Mouse (Mus musculus) gastrocnemius, postnatal 36 days (tissue): ENCODE measurements at regions not wholly inside any gene's neighbourhood (a gene's known extent, or its start where the extent isn't known, plus 50 kb on each side); places are given as distances from the start of the nearest gene placed in this dataset.
"Not testable (repeated sequence)": the region's sequence is repeated elsewhere in the genome, so short reads cannot be mapped to it uniquely, and the experiment has no call there.

Source experiments
- DNase-seq, 2 experiments: peaks; one replicate each; pipeline ENCODE4 v3.0.0; 2022
- intact Hi-C: fragments of 180-260 bp; cut with DNase I; formaldehyde crosslinking; loops from one replicate; pipeline ENCODE4 v1.15.1; 2025

- intact Hi-C loops: no loop called here
- no peak for DNase-seq
These were observed 133.2 kb upstream of the Kiz start for GRCm38 (mm10) chr2:146722351-146723025.

DNA sequence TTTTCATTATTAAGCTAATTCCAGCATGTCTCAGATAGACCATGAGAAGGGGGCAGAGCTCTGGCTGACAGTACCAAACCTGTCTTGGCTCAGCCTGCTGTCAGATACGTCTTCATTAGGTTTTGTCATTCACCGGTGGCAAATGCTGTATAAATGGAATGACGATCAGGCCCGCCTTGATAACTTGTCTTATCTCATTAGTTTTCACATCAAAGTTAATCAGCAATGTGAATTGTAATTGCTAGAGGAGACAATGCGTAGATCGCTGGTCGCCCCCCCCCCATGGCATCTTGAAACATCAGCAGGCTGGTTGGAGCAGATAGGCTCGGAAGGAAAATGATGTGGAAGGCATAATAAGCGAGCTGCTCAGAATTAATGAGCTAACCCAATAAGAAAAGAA lies 132.5 kb upstream of the Kiz start:
- intact Hi-C loops: no loop called here
- DNase-seq: no peak

- intact Hi-C loops: no loop called here
- DNase-seq: no peak
These were observed 132.0 kb upstream of the Kiz start for GRCm38 (mm10) chr2:146723671-146724070.

GRCm38 (mm10) chr2:146724142-146724679 lies 131.5 kb upstream of the Kiz start:
- intact Hi-C loops: no loop called here
- no peak for DNase-seq

DNA sequence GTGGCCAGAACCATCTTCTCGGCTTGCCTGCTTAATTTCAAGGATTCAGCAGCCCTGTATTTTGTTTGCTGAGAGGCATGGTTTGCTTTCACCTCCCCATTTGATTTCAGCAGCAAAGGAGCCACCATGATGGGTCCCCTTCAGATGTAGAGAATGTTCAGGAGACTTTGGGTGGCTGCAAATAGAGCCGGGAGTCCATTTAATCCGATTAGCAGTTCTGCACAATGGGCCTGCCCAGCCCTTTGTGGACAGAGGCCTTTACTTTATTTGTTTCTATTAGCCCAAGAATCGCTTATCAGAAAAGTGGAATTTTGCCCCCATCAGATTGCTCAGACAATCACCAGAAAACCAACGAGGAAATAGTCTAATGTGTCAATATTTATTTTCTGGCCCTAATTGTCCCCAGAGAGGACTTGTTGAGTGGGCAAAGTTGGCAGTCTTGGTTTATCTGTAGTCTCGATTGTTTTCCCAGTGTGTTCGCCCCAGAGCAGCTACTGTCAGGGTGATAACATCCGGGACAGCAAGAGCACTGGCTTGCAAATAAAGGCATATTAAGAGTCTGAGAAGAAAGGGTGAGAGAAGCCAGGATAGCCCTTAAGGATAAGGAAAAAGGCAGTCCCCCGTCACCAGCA lies 130.6 kb upstream of the Kiz start:
- no peak for DNase-seq
- intact Hi-C loops: no loop called here

- no peak for DNase-seq
- intact Hi-C loops: no loop called here
These were observed 127.0 kb upstream of the Kiz start for GRCm38 (mm10) chr2:146728693-146729092.

- DNase-seq: no peak
- intact Hi-C loops: no loop called here
These were observed 124.6 kb upstream of the Kiz start for GRCm38 (mm10) chr2:146731081-146731480.

- DNase-seq, intact Hi-C loops: not testable (repeated sequence)
These were observed 122.8 kb upstream of the Kiz start for GRCm38 (mm10) chr2:146732891-146733290.

DNA sequence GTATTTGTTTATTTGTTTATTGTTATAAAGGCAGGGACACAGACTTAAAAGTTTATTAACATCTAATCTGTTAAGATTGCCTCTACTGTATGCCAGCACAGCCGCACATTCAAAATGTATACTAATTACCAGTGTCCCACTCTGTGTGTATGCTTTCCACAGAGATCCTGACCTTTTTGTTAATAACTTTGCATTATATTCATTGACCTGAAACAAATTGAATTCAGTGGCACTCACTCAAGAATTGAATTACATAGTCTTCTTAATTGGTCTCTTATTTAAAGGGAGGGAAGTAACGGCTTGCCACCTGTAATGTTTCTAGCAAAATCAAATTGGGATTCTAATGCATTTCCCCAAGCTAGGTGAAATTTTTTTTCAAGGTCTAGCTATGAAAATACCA lies 111.3 kb upstream of the Kiz start:
- intact Hi-C loops: no loop called here
- no peak for DNase-seq

DNA sequence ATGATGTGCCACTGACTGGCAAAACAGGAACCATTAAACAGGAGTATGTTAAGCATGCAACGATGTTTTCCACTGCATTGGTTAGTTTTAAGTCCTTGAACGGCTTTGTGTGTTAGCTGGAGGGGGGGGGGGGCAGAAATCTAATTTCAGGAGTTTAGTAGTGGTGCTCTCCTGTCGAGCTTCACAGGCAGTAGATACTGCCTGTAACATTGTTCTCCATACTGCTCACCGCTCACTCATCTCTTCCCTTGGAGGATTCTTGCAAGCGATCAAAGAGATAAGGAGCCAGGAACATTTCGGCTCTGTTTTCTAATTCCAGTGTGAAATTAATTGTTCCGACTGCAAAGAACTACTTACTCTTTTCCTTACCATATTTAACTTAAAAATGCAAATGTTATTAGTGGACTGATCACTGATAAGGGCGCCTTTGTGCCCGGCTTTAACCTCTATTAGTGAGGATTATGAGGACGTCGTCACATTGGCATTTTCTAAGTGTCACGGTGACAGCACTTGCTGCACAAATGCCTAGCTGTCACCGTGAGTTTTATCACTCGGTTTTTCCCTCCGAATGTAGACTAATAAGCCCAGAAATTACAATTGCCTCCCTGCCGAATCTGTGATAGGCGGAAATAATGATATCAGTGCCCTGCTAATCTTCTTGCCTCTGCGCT lies 110.5 kb upstream of the Kiz start:
- intact Hi-C loops: no loop called here
- no peak for DNase-seq

DNA sequence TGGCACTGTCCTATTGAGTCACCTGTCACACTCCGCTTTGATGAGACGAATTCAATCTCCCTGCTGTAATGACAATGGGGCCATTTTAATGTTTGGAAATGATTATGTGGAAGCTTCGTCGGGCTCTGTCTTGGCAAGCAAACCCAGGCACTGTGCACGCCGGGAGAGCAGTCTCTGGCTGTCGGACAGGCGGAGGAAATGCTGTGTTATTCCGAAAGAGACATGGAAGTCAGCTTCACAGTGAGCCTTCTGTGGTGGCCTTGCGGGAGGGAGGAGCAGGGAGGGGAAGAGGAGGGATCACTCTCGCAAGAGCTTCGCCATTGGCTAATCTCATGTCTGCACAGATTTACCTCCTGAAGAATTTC lies 110.0 kb upstream of the Kiz start:
- DNase-seq: no peak
- intact Hi-C loops: no loop called here

GRCm38 (mm10) chr2:146753988-146754387 lies 101.7 kb upstream of the Kiz start:
- no peak for DNase-seq

DNA sequence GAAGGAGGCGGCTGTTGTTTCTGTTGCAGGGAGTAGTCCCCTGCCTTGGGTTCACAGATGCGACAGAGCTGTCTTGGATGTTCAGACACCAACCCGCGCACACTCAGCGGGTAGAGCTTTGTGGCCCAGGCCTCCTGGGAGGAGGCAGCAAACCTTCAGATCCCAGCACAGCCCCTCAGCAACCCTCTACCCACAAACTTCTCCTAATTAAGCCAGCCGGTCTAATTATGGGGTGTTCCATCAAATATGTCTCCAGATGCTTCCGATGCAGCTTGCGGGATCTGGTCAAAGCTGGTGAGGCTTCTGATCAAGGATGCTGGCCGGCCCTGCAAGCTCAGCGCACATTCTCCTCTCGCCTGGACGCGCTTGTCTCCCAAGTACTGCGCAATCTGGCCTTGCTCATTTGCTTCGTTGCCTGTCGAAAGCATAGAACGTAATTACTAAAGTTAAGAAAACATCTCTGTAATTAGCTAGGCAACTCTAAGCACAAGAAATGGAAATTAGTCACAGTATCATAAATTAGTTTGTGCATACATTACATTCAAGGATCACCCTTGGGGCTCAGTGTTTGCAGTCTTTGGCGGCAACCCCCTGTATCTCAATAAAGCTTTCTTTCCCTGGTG lies 92.0 kb upstream of the Kiz start:
- DNase-seq: no peak
- intact Hi-C loops: no loop called here

More at GRCm38 (mm10) chr2:146753988-146754387, 101.7 kb upstream of the Kiz start:
- intact Hi-C loops: no loop called here

GRCm38 (mm10) chr2:146764313-146765255 lies 91.1 kb upstream of the Kiz start:
- intact Hi-C loops: no loop called here
- no peak for DNase-seq

- intact Hi-C loops: no loop called here
- no peak for DNase-seq
These were observed 80.8 kb upstream of the Kiz start for GRCm38 (mm10) chr2:146774876-146775275.

DNA sequence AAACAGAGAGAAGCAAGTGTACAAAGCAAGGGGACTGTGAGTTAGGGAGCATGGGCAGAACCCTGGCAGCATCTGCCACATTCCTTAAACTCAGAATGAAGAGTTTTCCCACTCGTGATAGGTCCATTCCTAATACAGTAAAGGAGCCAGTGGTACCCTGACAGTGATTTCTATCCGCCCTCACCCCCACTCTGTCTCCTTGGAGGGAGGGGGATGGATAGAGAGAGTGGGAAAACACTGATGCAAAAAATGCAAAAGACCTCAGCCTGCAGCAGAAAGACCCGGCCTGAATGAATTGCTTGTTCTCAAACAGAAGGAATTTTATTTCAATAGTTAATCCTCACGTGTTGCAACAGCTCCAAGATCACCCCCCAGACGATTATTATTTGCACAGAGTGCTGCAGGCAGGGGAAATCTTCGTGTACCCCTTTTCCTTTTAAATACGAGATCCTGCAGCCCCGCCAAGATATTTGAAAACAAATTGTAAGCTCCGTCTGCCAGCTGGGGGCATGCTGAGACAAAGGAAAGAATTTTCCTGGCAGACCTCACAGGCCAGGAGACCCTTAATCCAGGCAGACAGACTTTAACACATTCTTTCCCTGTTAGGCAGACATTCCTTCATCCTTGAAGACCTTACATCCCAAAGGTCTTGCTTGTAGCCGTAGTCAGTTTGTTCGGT lies 68.4 kb upstream of the Kiz start:
- no peak for DNase-seq
- intact Hi-C loops: no loop called here

DNA sequence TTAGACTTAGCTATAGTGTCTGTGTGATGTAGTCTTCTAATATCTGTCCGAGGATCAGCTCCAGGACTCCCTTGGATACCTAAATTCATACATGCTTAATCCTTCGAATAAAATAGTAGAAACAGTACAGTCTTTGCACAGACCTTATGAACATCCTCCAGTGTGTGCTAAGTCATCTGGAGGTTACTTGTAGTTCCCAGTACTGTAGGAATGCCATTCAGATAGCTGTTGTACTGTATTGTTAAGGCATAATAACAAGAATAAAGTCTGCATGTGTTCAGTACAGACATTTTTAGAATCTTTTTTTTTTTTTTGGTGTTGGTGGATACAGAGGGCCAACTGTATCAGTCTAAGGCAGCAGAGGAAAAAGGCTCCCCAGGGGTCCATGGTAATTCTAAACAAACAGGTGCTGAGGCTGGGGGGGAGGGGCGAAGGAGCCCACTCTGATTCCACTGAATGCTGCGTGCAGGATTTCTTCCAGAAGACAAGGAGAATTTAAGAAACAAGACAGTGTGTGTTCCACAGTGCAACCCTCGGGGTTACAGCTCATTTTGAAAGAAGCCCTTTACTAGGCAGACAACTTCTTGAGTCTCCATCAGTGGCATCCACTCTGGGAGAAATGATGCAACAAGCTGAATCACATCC lies 67.7 kb upstream of the Kiz start:
- DNase-seq: no peak
- intact Hi-C loops: no loop called here

DNA sequence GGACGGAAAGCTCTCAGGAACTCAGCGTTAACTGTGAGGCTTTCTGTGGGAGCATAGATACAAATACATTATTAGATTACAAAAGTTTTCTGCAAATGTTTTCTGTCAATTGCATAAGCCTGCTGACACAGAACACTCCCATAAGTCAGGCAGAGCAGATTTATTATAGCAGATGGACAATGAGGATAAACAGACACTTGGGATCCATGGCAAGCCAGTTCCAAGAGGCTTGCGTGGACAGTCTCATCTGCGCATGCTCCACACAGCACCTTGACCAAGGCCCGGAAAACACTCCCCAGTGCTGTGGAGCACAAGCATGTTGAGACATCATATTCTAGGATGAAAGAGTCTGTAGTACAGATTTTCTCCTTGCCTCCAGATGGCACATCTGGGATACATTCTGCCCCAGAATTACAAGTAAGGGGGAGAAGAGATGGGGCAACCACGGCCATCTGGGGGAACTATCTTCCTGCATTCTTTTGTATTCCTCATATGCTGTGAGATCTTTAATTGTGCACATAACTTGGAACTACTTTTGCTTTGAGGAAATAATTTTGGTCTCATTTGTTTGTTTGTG lies 62.7 kb upstream of the Kiz start:
- intact Hi-C loops: no loop called here
- DNase-seq: no peak

DNA sequence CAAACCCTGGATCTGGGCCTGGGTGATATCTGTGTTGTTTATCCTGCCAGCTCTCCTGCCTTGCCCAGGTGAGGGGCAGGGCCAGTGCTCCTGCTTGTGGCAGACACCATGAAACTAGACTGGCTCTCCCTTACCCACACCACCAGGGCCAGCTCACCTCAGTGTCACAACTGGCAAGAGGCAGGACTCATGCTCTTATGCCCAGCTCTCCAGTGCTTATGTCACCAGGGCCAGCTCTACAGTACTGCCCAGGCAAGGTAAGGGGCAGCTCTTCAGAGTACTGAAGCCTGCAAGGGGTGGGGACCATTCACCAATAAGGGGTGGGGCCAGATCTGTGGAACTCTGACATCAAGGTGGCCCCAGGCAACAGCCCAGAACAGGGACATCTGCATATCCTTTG lies 52.7 kb upstream of the Kiz start:
- intact Hi-C loops: no loop called here
- no peak for DNase-seq
